Mouse (Mus musculus): ENCODE results near the gene Pfkp. TPM values are rescaled to one million over a fixed set of nuclear protein-coding genes. Genes with fewer than 3 reads are reported as not detected.

Pfkp gene
- total RNA-seq, 1 experiment from 2014 or later, result 43.8 TPM

GRCm38 (mm10) chr13:6638425-6638824, 10.2 kb downstream of the Pfkp start:
- ATAC-seq (replicated peaks; ENCODE audit: low read depth, poor library complexity, severe bottlenecking), result no peak

- ATAC-seq (replicated peaks; ENCODE audit: low read depth, poor library complexity, severe bottlenecking), result no peak; the same call in 1 of the 2 replicates
Measured at GRCm38 (mm10) chr13:6637534-6638124, 10.9 kb downstream of the Pfkp start.

- ATAC-seq (replicated peaks; ENCODE audit: low read depth, poor library complexity, severe bottlenecking), result no peak
Measured at GRCm38 (mm10) chr13:6636976-6637375, 11.6 kb downstream of the Pfkp start.

GRCm38 (mm10) chr13:6636520-6636919, 12.1 kb downstream of the Pfkp start:
- ATAC-seq (replicated peaks; ENCODE audit: low read depth, poor library complexity, severe bottlenecking), result peak; percentile 57

- ATAC-seq (replicated peaks; ENCODE audit: low read depth, poor library complexity, severe bottlenecking), result no peak
Measured at GRCm38 (mm10) chr13:6635138-6636076, 13.2 kb downstream of the Pfkp start.

- peak; percentile 9; the same call in 1 of the 2 replicates for ATAC-seq (replicated peaks; ENCODE audit: low read depth, poor library complexity, severe bottlenecking)
Measured at GRCm38 (mm10) chr13:6634063-6634462, 14.5 kb downstream of the Pfkp start.

- ATAC-seq (replicated peaks; ENCODE audit: low read depth, poor library complexity, severe bottlenecking), result peak; percentile 57
Measured at GRCm38 (mm10) chr13:6633524-6633923, 15.1 kb downstream of the Pfkp start.

- no peak for ATAC-seq (replicated peaks; ENCODE audit: low read depth, poor library complexity, severe bottlenecking)
Measured at GRCm38 (mm10) chr13:6632935-6633334, 15.6 kb downstream of the Pfkp start.

- peak; percentile 22 for ATAC-seq (replicated peaks; ENCODE audit: low read depth, poor library complexity, severe bottlenecking)
Measured at GRCm38 (mm10) chr13:6632513-6632912, 16.1 kb downstream of the Pfkp start.

GRCm38 (mm10) chr13:6631772-6632510, 16.6 kb downstream of the Pfkp start:
- ATAC-seq (replicated peaks; ENCODE audit: low read depth, poor library complexity, severe bottlenecking), result no peak

GRCm38 (mm10) chr13:6630660-6631059, 17.9 kb downstream of the Pfkp start:
- ATAC-seq (replicated peaks; ENCODE audit: low read depth, poor library complexity, severe bottlenecking), result no peak

- no peak for ATAC-seq (replicated peaks; ENCODE audit: low read depth, poor library complexity, severe bottlenecking)
Measured at GRCm38 (mm10) chr13:6629927-6630326, 18.6 kb downstream of the Pfkp start.

GRCm38 (mm10) chr13:6628998-6629764, 19.4 kb downstream of the Pfkp start:
- ATAC-seq (replicated peaks; ENCODE audit: low read depth, poor library complexity, severe bottlenecking), result no peak

GRCm38 (mm10) chr13:6628261-6628660, 20.3 kb downstream of the Pfkp start:
- no peak for ATAC-seq (replicated peaks; ENCODE audit: low read depth, poor library complexity, severe bottlenecking)

GRCm38 (mm10) chr13:6627352-6627751, 21.2 kb downstream of the Pfkp start:
- ATAC-seq (replicated peaks; ENCODE audit: low read depth, poor library complexity, severe bottlenecking), result peak; percentile 54

- ATAC-seq (replicated peaks; ENCODE audit: low read depth, poor library complexity, severe bottlenecking), result no peak
Measured at GRCm38 (mm10) chr13:6626508-6627114, 22.0 kb downstream of the Pfkp start.

GRCm38 (mm10) chr13:6625942-6626341, 22.6 kb downstream of the Pfkp start:
- no peak for ATAC-seq (replicated peaks; ENCODE audit: low read depth, poor library complexity, severe bottlenecking)

GRCm38 (mm10) chr13:6624604-6625003, 24.0 kb downstream of the Pfkp start:
- ATAC-seq (replicated peaks; ENCODE audit: low read depth, poor library complexity, severe bottlenecking), result no peak; the same call in 1 of the 2 replicates

GRCm38 (mm10) chr13:6624121-6624520, 24.5 kb downstream of the Pfkp start:
- 0 out of 2 replicates have a peak, but pooled peaks have one; percentile 19 for ATAC-seq (replicated peaks; ENCODE audit: low read depth, poor library complexity, severe bottlenecking)
